Mouse (Mus musculus) thymus, adult 2 months (tissue): Measurements from ENCODE around the gene Mfn1. TPM values are rescaled to one million over a fixed set of nuclear protein-coding genes. Genes with fewer than 3 reads are reported as not detected.

ENCODE experiments used
- DNase-seq: peaks from one replicate; pipeline ENCODE4 v3.0.0; 2021
- H3K27ac ChIP-seq: fragments of 200-500 bp; 2 replicates; pipeline ENCODE4 v1.5.1; 2012; ENCODE audit warnings: low read length, control low read depth; ENCODE audit not compliant: control insufficient read depth, insufficient read depth
- H3K27me3 ChIP-seq: fragments of 200-500 bp; 2 replicates; pipeline ENCODE4 v1.6.1; 2012; ENCODE audit warnings: mild to moderate bottlenecking, low read length, moderate library complexity, mixed read lengths; ENCODE audit not compliant: control insufficient read depth, insufficient read depth
- H3K36me3 ChIP-seq: fragments of 200-500 bp; 2 replicates; pipeline ENCODE4 v1.6.1; 2012; ENCODE audit warnings: mild to moderate bottlenecking, low read length, moderate library complexity; ENCODE audit not compliant: control insufficient read depth, insufficient read depth
- H3K4me1 ChIP-seq: fragments of 200-500 bp; replicated peaks from 2 replicates; pipeline ENCODE4 v1.6.1; 2012; ENCODE audit warnings: low read length; ENCODE audit not compliant: control insufficient read depth, insufficient read depth
- H3K4me3 ChIP-seq: fragments of 200-500 bp; 2 replicates; pipeline ENCODE4 v1.5.1; 2012; ENCODE audit warnings: mild to moderate bottlenecking, low read length, control low read depth, moderate library complexity; ENCODE audit not compliant: control insufficient read depth, insufficient read depth
- CTCF ChIP-seq: fragments of 200-500 bp; IDR thresholded peaks from 2 replicates; pipeline ENCODE4 v1.5.1; 2012; ENCODE audit warnings: mild to moderate bottlenecking, control low read depth, low read length, moderate library complexity, borderline replicate concordance; ENCODE audit not compliant: control insufficient read depth, poor library complexity, insufficient read depth; ENCODE audit errors: extremely low read depth
- POLR2A ChIP-seq: fragments of 200-500 bp; IDR thresholded peaks from 2 replicates; pipeline ENCODE4 v1.6.1; 2012; ENCODE audit warnings: mild to moderate bottlenecking, low read length, control low read depth, moderate library complexity; ENCODE audit not compliant: control insufficient read depth, poor library complexity, insufficient read depth; ENCODE audit errors: extremely low read depth
- WGBS: fragments of 180-500 bp; shearing (Covaris S2); methylation state at CpG from one replicate; pipeline ENCODE4 v1.1.7; 2018; 5-methylcytosine and 5-hydroxymethylcytosine counted together
- polyA plus RNA-seq: library from polyadenylated mRNA; depleted of rRNA; stranded (reverse); fragments of >200 nt; gene quantifications from 2 replicates; pipeline ENCODE4 v1.2.3, GENCODE M21; 2012; rRNA removed

Mfn1 gene
- polyA plus RNA-seq, 1 experiment = 9.6 TPM

GRCm38 (mm10) chr3:32617053-32617642, 87.9 kb downstream of the Mfn1 start:
- TF ChIP-seq CTCF (no peak), POLR2A (no peak)
- Histone ChIP-seq H3K36me3 (no peaks in the 10 kb centered on the region), H3K27ac (no peak overlapping the region), H3K4me1 (peaks cover 9% of the 10 kb centered on the region), H3K27me3 (no peaks in the 10 kb centered on the region), H3K4me3 (peak overlapping the region; percentile 47)
- DNase-seq = no peak
- WGBS = 58% methylated on average over 16 of the region's 16 CpGs

- WGBS = 89% methylated on average over 1 of the region's 1 CpGs
- Histone ChIP-seq H3K4me3 (no peak overlapping the region), H3K27ac (no peak overlapping the region), H3K27me3 (no peaks in the 10 kb centered on the region), H3K36me3 (no peaks in the 10 kb centered on the region), H3K4me1 (peaks cover 4% of the 10 kb centered on the region; the same call in 1 of the 2 replicates)
- DNase-seq = no peak
- no peak for TF ChIP-seq POLR2A
Measured at GRCm38 (mm10) chr3:32621658-32622057, 92.4 kb downstream of the Mfn1 start.

GRCm38 (mm10) chr3:32622106-32622505, 92.8 kb downstream of the Mfn1 start:
- no peaks in the 10 kb centered on the region for H3K36me3 ChIP-seq
- no peak for DNase-seq
- H3K4me1 ChIP-seq = no peaks in the 10 kb centered on the region
- no peaks in the 10 kb centered on the region for H3K27me3 ChIP-seq
- no peak overlapping the region for H3K27ac ChIP-seq
- TF ChIP-seq POLR2A (no peak), CTCF (no peak)
- WGBS = 98% methylated on average over 3 of the region's 3 CpGs
- H3K4me3 ChIP-seq = no peak overlapping the region

- Histone ChIP-seq H3K4me3 (no peak overlapping the region), H3K36me3 (no peaks in the 10 kb centered on the region), H3K27ac (no peak overlapping the region), H3K27me3 (no peaks in the 10 kb centered on the region), H3K4me1 (peaks cover 2% of the 10 kb centered on the region)
- 90% methylated on average over 7 of the region's 7 CpGs for WGBS
- no peak for DNase-seq
- TF ChIP-seq POLR2A = no peak
- no peak for TF ChIP-seq CTCF
Measured at GRCm38 (mm10) chr3:32628141-32628540, 98.9 kb downstream of the Mfn1 start.

Other genes with a start within 250 kb of the Mfn1 start
- gene Zmat3, start 163.5 kb upstream of the Mfn1 start, polyA plus RNA-seq = 9.0 and 10.1 TPM in 2 replicates
- 9.4 and 10.2 TPM in 2 replicates for gene Pik3ca, start 131.8 kb upstream of the Mfn1 start, polyA plus RNA-seq
- 0.05 and 0.11 TPM in 2 replicates for gene Kcnmb3, start 37.2 kb upstream of the Mfn1 start, polyA plus RNA-seq
- gene Zfp639, start 19.2 kb upstream of the Mfn1 start, polyA plus RNA-seq = 27.6 and 33.5 TPM in 2 replicates
- 35.1 and 42.2 TPM in 2 replicates for gene Gnb4, start 87.1 kb downstream of the Mfn1 start, polyA plus RNA-seq
- gene Actl6a, start 176.8 kb downstream of the Mfn1 start, polyA plus RNA-seq = 33.9 and 35.3 TPM in 2 replicates
- 174 and 220 TPM in 2 replicates for gene Ndufb5, start 207.5 kb downstream of the Mfn1 start, polyA plus RNA-seq
- 2.0 and 3.0 TPM in 2 replicates for gene Mrpl47, start 208.1 kb downstream of the Mfn1 start, polyA plus RNA-seq